Mouse (Mus musculus): Measurements from ENCODE around the gene Tfrc. TPM values are rescaled to one million over a fixed set of nuclear protein-coding genes. Genes with fewer than 3 reads are reported as not detected.

Gene Tfrc
- total RNA-seq, 2 experiments from 2014 or later = 285 to 408 TPM

DNA sequence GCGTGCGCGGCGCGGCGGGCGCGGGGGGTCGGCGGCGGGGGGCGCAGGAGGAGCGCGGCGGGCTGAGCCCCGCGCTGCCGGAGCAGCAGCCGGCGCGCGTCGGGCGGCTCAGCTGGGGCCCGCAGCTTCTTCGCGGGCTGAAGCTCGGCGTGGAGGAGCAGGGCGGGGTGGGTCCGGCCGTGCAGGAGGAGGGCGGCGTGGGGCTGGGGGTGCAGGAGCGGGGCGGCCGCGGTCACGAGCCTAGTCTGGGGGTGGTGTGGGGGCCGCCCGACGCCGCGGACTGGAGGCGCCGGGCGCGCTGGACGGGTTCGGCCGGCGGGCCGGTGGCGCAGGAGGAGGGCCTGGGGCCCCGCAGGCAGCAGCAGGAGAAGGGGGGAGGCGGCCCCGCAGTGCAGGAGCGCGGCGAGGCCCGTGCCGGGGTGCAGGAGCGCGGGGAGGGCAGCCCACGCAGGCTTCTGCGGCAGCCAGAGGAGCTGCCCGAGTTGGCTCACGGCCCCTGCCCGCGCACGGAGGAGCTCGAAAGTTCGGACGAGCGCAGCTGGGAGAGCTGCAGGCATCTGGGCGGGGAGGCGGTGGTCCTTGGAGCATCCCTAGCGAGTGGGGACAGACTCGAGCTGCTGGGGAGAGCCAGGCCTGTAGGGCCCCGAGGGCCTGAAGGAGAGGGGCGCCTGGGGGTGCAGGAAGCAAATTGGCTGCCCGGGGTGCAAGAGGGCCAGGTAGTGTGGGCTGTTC is 35.5 kb downstream of the Tfrc start:
- peak; percentile 55 for DNase-seq
- intact Hi-C loops (cut with DNase I; ENCODE audit: low total_unique reads) = no loop called here

DNA sequence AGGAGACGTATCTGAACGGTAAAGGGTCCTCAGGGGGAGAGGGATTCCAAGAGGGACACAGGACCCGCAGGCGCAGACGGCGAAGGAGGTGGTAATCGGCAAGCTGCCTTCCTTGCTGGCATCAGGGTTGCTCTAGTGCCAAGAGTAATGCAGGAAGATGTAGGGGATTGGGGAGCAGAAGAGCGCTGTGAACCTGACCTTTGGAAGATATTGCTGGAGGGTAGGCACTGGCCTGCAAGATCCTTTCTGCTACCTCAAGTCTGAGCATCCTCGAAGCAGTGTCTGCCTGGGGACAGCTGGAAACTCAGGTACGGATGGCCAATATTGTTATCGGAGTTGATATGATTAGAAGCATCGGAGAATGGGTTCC is 36.1 kb downstream of the Tfrc start:
- intact Hi-C loops (cut with DNase I; ENCODE audit: low total_unique reads) = no loop called here
- no peak for DNase-seq

- intact Hi-C loops (cut with DNase I; ENCODE audit: low total_unique reads) = no loop called here
- DNase-seq = no peak
Measured at GRCm38 (mm10) chr16:32645361-32645914, 36.7 kb downstream of the Tfrc start.

DNA sequence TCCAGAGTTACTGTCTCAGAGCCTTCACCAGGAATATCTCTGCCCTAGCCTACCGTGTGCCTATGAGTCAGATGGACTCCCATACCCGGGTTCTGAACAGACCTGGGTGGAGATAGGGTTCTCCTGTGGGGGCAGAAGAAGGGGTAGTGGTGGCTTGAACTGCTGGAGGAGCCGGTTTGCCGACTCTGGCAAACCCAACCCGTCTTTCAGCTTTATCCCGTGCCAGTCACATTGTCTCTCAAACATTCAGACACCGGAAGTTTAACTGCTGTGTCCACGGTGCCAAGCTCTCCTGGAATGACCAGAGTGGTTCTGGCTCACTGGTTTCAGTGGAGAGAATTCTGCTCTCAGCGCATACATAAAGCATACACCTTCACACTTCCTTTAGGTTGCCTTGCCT is 37.3 kb downstream of the Tfrc start:
- intact Hi-C loops (cut with DNase I; ENCODE audit: low total_unique reads) = no loop called here
- no peak for DNase-seq

GRCm38 (mm10) chr16:32647712-32648111 is 39.0 kb downstream of the Tfrc start:
- no peak for DNase-seq
- intact Hi-C loops (cut with DNase I; ENCODE audit: low total_unique reads) = no loop called here

DNA sequence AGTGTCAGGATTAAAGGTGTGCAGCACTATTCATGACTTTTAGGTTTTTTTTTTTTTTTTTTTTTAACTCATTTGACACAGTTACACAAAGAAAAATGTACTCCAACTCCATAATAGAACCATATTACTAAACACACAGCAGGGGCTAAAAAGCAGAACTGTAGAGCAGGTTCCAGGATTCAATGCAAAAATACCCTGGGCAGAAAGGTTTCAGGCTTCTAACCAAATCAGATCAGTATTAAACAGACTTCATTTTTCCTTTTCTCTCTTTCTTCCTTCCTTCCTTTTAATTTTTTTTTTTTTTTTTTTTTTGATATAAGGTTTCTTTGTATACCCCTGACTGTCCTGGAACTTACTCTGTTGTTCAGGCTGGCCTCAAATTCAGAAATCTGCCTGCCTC is 41.7 kb downstream of the Tfrc start:
- intact Hi-C loops (cut with DNase I; ENCODE audit: low total_unique reads) = no loop called here

DNA sequence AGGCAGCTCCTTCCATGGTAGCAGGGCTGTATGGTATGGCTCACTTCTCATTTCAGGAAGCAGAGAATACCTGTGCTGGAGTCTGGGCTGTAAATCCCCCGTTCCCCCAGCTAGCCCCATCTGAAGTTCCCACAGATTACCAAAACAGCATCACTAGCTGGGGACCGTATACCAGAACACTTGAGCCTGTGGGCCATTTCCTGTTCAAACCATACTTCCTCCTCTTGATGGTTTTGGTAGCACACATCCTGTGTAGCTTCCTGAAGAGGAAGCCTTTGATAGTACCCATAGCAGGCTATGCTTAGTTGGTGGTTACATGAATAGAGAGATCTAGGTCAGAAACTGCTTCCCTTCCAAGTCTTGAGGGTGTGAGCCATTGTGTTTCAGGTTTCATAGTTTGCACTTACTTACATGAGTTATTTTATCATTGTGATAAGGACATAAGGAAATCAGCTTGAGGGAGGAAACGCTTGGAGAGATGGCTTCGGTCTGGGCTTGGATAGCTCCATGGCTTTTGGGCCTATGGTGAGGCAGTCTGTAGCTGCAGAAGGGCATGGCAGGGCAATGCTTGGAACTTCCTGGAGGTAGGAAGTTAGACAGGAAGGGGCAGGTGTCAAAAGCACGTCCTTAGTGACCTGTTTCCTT is 42.4 kb downstream of the Tfrc start:
- intact Hi-C loops (cut with DNase I; ENCODE audit: low total_unique reads) = no loop called here
- no peak for DNase-seq

More for the DNA sequence above, 41.7 kb downstream of the Tfrc start:
- DNase-seq = no peak

DNA sequence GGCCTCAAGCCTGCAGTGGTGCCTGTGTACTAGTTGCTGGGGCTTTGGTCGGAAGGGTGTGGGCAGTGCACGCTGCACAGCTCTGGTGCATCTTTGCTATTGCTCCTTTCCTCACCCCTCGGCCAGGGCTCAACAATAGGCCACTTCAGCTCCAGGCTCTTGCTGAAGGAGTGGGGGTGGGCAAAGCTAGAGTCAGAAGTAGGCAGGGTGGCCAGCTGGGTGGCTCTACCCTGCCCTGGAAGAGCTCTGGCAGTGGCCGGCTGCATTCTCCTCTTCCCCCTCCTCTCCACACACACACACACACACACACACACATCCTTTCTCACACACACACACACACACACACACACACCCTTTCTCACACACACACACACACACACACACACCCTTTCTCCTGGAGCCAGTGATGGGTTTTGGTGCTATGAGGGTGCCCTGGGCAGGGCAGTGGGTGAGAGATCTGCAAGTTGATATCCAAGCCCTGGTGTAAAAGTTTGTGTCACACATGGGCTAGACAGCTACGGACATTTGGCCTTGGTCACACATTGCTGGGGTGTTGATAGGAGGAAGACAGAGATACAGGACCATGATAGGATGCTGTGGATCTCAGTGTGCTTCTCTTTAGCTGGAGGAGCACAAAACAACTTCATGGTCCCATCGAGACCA is 45.5 kb downstream of the Tfrc start:
- intact Hi-C loops (cut with DNase I; ENCODE audit: low total_unique reads) = no loop called here
- no peak for DNase-seq

- no peak for DNase-seq
- intact Hi-C loops (cut with DNase I; ENCODE audit: low total_unique reads) = no loop called here
Measured at GRCm38 (mm10) chr16:32655534-32655933, 46.8 kb downstream of the Tfrc start.

GRCm38 (mm10) chr16:32656321-32656720 is 47.6 kb downstream of the Tfrc start:
- intact Hi-C loops (cut with DNase I; ENCODE audit: low total_unique reads) = no loop called here
- DNase-seq = no peak

DNA sequence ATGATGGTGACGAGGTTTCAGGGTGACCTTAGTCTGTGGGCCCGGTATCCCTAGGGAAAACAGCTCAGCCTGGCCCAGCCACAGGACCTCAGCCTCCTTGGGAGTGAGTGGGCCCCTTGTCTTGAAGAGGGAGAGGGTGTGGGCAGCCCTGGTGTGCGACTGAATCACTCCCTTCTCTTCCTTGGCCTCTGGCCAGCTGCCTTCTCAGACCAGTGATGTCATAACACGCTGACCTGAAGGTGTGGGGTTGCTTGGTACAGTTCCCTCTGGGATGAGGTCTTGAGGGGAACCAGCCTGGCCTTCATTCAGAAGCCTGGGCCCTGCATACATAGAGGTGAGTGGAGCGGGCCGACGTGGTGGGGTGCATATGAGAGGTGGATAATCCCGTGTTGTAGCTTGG is 48.1 kb downstream of the Tfrc start:
- no peak for DNase-seq
- intact Hi-C loops (cut with DNase I; ENCODE audit: low total_unique reads) = no loop called here

DNA sequence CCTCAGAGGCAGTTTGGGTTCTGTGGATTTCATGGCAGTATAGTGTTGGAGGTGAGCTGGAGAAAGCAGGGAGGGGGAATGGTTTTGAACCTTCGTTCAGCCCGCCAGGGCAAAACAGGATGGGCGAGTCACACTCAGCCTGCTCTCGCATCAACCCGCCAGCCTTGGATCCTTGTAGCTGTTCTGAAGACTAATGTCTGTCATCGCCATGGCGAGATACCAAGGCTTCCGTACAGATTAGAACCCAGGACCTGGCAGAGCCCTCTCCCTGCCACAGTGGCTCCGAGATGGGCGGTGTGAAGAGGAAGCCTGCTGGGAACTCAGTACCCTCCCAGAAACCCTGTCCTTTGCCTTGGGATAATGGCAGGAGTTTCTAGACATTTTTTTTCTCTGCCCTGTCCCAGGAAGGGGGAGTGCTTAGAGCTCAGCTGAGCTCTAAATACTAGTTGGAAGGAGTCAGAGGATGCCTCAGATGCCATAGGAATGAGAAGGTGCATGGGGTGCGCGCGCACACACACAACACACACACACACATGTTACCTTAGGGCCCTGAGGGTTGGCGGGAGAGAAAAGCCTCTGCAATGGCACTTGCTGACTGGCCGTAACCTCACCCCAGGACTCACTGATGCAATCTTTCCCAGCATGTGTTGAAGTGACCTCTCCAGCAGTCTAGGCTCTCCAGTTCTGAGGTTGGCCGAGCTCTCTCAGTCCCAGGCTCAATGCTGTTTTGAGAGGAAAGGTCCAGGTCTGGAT is 49.0 kb downstream of the Tfrc start:
- intact Hi-C loops (cut with DNase I; ENCODE audit: low total_unique reads) = loop anchor here (2.0 kb wide), 1 partner anchor 25 kb away; no protein-coding TSS in a partner anchor
- no peak for DNase-seq

GRCm38 (mm10) chr16:32658743-32659171 is 50.0 kb downstream of the Tfrc start:
- no peak for DNase-seq
- intact Hi-C loops (cut with DNase I; ENCODE audit: low total_unique reads) = loop anchor here (2.0 kb wide), 1 partner anchor 24 kb away; no protein-coding TSS in a partner anchor

GRCm38 (mm10) chr16:32659385-32659784 is 50.7 kb downstream of the Tfrc start:
- intact Hi-C loops (cut with DNase I; ENCODE audit: low total_unique reads) = loop anchor here (2.0 kb wide), 1 partner anchor 23 kb away; no protein-coding TSS in a partner anchor

DNA sequence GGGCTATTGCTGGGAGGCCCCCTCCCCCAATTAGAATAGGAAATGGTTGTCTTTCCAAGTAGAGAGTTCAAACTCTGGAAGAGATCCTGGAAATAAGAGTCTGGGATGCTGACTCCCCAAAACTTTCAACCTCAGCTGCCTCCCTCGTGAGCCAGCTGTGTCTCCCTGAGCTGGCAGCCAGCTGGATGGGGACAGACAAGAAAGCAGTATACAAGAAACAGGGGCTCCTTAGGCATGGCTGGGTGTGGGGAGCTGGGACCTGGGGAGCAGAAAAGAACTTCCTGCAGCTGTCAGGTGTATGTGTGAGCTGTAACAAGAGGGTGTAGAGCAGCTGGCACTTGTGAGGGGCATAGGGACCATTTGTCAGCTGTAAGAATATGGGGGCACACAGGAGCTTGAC is 51.4 kb downstream of the Tfrc start:
- DNase-seq = no peak
- intact Hi-C loops (cut with DNase I; ENCODE audit: low total_unique reads) = no loop called here

More at GRCm38 (mm10) chr16:32659385-32659784, 50.7 kb downstream of the Tfrc start:
- DNase-seq = peak; percentile 63

DNA sequence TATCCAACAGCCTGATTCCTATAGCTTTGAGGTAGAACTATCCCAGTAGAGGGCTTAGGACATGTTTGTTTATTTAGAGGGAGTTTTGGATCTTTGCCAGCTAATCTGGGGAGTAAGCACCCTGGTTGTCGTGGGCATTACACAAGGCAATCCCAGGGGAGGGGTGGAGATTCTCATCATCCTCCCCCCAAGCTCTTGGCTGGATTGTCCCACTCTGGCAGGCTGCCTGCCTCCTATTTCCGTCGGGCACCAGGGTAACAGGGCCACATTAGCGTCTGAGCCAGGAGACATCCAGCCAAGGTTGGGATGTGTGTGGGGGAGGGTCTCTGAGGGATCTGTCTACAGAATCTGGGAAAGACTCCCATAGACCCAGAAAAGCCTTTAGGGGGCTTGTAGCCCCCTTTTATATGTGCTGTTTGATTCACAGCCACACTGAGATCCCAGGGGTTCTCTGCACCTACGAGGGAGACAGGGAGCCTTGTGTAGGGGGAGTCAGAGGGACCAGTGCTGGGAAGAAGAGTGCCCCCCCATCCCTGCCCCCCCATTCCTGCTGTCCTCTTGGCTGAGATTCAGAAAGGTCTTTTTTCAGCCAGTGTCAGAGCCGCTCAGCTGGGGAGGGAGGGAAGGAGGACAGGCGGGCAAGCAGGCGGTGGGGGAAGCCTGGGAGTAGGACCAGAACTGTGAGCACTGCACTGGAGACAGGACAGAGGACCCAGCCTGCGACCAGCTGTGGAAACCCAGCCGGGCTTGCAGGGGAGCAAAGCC is 52.0 kb downstream of the Tfrc start:
- intact Hi-C loops (cut with DNase I; ENCODE audit: low total_unique reads) = no loop called here
- DNase-seq = peak; percentile 78

DNA sequence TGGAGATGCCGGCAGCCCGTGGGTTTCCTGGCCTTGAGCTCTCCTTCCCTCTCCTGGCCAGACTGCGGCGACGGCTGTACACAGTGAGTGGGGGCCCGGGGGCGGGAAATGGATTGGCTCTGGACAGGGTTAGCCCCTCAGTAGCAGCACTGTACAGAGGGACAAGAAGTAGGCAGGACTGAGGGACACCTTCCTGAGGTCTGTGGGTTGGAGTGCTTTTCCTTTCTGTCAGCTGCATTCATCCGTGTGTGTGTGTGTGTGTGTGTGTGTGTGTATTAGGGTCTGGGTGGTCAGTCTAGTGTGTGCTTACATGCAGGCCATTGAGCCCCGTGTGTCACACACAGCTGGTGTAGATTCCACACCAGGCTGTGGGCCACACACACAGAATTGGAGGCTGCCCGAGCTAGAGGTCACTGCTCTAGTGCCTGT is 52.8 kb downstream of the Tfrc start:
- no peak for DNase-seq
- intact Hi-C loops (cut with DNase I; ENCODE audit: low total_unique reads) = no loop called here

- DNase-seq = no peak
- intact Hi-C loops (cut with DNase I; ENCODE audit: low total_unique reads) = no loop called here
Measured at GRCm38 (mm10) chr16:32662372-32662771, 53.7 kb downstream of the Tfrc start.
